Mouse (Mus musculus): ENCODE data around the gene Rraga.

- TF ChIP-seq POLR2A (IDR thresholded peaks at IDR 0.05; ENCODE audit: insufficient read depth, low read depth, low read length) (no peak), CTCF (IDR thresholded peaks at IDR 0.05; ENCODE audit: insufficient read depth, low read depth, low read length) (no peak)
Measured at GRCm38 (mm10) chr4:86574939-86575282, 557 bp upstream of the Rraga start.
